Mouse (Mus musculus) megakaryocyte-erythroid progenitor cell, adult 5-6 weeks (primary cell): Measurements from ENCODE around the gene Tulp2. TPM values are rescaled to one million over a fixed set of nuclear protein-coding genes. Genes with fewer than 3 reads are reported as not detected.
A peak's percentile ranks its signal among the peaks of the same experiment; 100 is the strongest.
"Not testable (repeated sequence)": the region's sequence is repeated elsewhere in the genome, so short reads cannot be mapped to it uniquely, and the experiment has no call there.

Experiments used
- ATAC-seq: replicated peaks from 2 replicates; pipeline ENCODE4 v1.8.0; 2016; ENCODE audit warnings: mild to moderate bottlenecking, inconsistent platforms; ENCODE audit not compliant: severe bottlenecking, poor library complexity, low FRiP score, low TSS enrichment
- total RNA-seq, 2 experiments: library from RNA; stranded (forward) in 1 of 2; stranded (reverse) in 1 of 2; fragments of 200-1000, 215-1000 nt in 1 of 2; fragments of >200 nt in 1 of 2; fragmentation: Nextera tagmentation in 1 of 2; gene quantifications; 2 replicates each; pipeline ENCODE4 v1.2.3; 2014 to 2017

The Tulp2 gene
- total RNA-seq, 2 experiments from 2014 or later: 0.19 to 0.42 TPM

GRCm38 (mm10) chr7:45458748-45459563 is 22.7 kb upstream of the Tulp2 start:
- 0 out of 2 replicates have a peak, but pooled peaks have one; percentile 15 for ATAC-seq

- peak; percentile 82 for ATAC-seq
Measured at GRCm38 (mm10) chr7:45459564-45460140, 22.0 kb upstream of the Tulp2 start, which contains the start of gene Ftl1. Gene Ftl1 (minus strand): TSS chr7:45459884.

GRCm38 (mm10) chr7:45460377-45460776 is 21.3 kb upstream of the Tulp2 start:
- ATAC-seq: 0 out of 2 replicates have a peak, but pooled peaks have one; percentile 1

- ATAC-seq: peak; percentile 27
Measured at GRCm38 (mm10) chr7:45460860-45461314, 20.8 kb upstream of the Tulp2 start.

- ATAC-seq: no peak
Measured at GRCm38 (mm10) chr7:45461326-45461725, 20.4 kb upstream of the Tulp2 start.

GRCm38 (mm10) chr7:45461781-45462180 is 19.9 kb upstream of the Tulp2 start:
- ATAC-seq: no peak

GRCm38 (mm10) chr7:45462325-45462724 is 19.4 kb upstream of the Tulp2 start:
- no peak for ATAC-seq

GRCm38 (mm10) chr7:45462868-45463267 is 18.8 kb upstream of the Tulp2 start:
- ATAC-seq: not testable (repeated sequence)

- ATAC-seq: no peak
Measured at GRCm38 (mm10) chr7:45463987-45464778, 17.5 kb upstream of the Tulp2 start.

GRCm38 (mm10) chr7:45465112-45465511 is 16.6 kb upstream of the Tulp2 start:
- no peak for ATAC-seq

- no peak for ATAC-seq
Measured at GRCm38 (mm10) chr7:45465549-45465948, 16.1 kb upstream of the Tulp2 start.

GRCm38 (mm10) chr7:45466283-45467089 is 15.2 kb upstream of the Tulp2 start, which contains the start of gene Bax:
Gene Bax (minus strand): TSS chr7:45466898.
- peak; percentile 63 for ATAC-seq

- ATAC-seq: no peak; the same call in 1 of the 2 replicates
Measured at GRCm38 (mm10) chr7:45467090-45467670, 14.5 kb upstream of the Tulp2 start.

- peak; percentile 68 for ATAC-seq
Measured at GRCm38 (mm10) chr7:45470869-45471268, 10.8 kb upstream of the Tulp2 start.

- ATAC-seq: no peak
Measured at GRCm38 (mm10) chr7:45475291-45475969, 6.2 kb upstream of the Tulp2 start.

- no peak for ATAC-seq
Measured at GRCm38 (mm10) chr7:45476453-45476852, 5.2 kb upstream of the Tulp2 start.

GRCm38 (mm10) chr7:45477003-45477402 is 4.7 kb upstream of the Tulp2 start:
- peak; percentile 76 for ATAC-seq

- no peak for ATAC-seq
Measured at GRCm38 (mm10) chr7:45478774-45479173, 2.9 kb upstream of the Tulp2 start.
